Mouse (Mus musculus): ENCODE results near the gene Zfp429.
"Not testable (repeated sequence)": the region's sequence is repeated elsewhere in the genome, so short reads cannot be mapped to it uniquely, and the experiment has no call there.

DNA sequence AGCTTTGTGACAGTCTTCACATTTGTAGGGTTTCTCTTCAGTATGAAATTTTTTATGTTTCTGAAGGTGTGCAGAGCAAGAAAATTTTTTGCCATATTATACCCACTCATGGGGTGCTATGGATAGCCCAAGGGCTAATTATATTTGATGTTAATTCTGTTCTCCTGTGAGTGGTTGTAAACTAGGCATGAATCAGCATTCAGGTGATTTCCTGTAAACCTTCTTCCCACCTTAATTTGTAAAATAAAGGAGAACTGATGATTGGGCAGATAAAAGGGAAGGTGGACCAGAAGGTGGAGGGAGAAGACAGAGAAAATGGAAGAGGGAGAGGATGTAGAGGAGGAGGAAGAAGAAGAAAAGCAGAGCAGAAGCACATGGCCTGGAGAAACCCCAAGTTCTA lies 26.1 kb upstream of the Zfp429 start:
- not testable (repeated sequence) for TF ChIP-seq CTCF (conservative IDR thresholded peaks at IDR 0.05; ENCODE audit: low read length); POU5F1 (IDR thresholded peaks at IDR 0.05; ENCODE audit: borderline replicate concordance, low read length); NANOG (IDR thresholded peaks at IDR 0.05; ENCODE audit: borderline replicate concordance, low read length)
